Mouse (Mus musculus) neural tube, embryonic 14.5 days (tissue): ENCODE measurements around the gene Rab20. TPM values are rescaled to one million over a fixed set of nuclear protein-coding genes. Genes with fewer than 3 reads are reported as not detected.

Experiments
- ATAC-seq: fragments of 200-750 bp; cut with Nextera tagmentation; 2 replicates; pipeline ENCODE4 v1.8.0; 2017; ENCODE audit warnings: low read depth, mild to moderate bottlenecking, moderate TSS enrichment, moderate library complexity
- H3K27ac ChIP-seq: fragments of 300-500 bp; sonication (generic); 2 replicates; pipeline ENCODE4 v1.5.1; 2014; ENCODE audit warnings: low read depth, mild to moderate bottlenecking, control low read depth, low read length, moderate library complexity, mixed read lengths
- H3K27me3 ChIP-seq: fragments of 300-500 bp; sonication (generic); 2 replicates; pipeline ENCODE4 v1.6.1; 2014; ENCODE audit warnings: low read length; ENCODE audit not compliant: control insufficient read depth, insufficient read depth
- H3K36me3 ChIP-seq: fragments of 300-500 bp; sonication (generic); 2 replicates; pipeline ENCODE4 v1.6.1; 2014; ENCODE audit warnings: low read length, mixed read lengths; ENCODE audit not compliant: control insufficient read depth, insufficient read depth
- H3K4me1 ChIP-seq: fragments of 300-500 bp; sonication (generic); 2 replicates; pipeline ENCODE4 v1.6.1; 2014; ENCODE audit warnings: low read length; ENCODE audit not compliant: control insufficient read depth, insufficient read depth
- H3K4me2 ChIP-seq: fragments of 300-500 bp; sonication (generic); 2 replicates; pipeline ENCODE4 v1.6.1; 2014; ENCODE audit warnings: mild to moderate bottlenecking, low read depth, low read length, control low read depth
- H3K4me3 ChIP-seq: fragments of 300-500 bp; sonication (generic); 2 replicates; pipeline ENCODE4 v1.5.1; 2014; ENCODE audit warnings: low read depth, low read length, control low read depth, mixed read lengths
- H3K9ac ChIP-seq: fragments of 300-500 bp; sonication (generic); replicated peaks from 2 replicates; pipeline ENCODE4 v1.6.1; 2014; ENCODE audit warnings: low read depth, mild to moderate bottlenecking, control low read depth, low read length, mixed read lengths
- H3K9me3 ChIP-seq: fragments of 300-500 bp; sonication (generic); 2 replicates; pipeline ENCODE4 v1.6.1; 2016; ENCODE audit warnings: low read length; ENCODE audit not compliant: control insufficient read depth
- WGBS: fragments of 180-500 bp; shearing (Covaris S2); extraction: QIAGEN DNeasy Blood & Tissue Kit; methylation state at CpG from one replicate; pipeline ENCODE4 v1.1.7; 2014; 5-methylcytosine and 5-hydroxymethylcytosine counted together
- polyA plus RNA-seq: library from polyadenylated mRNA; unstranded; fragments of >200 nt; fragmentation: Nextera tagmentation; extraction: Ambion mirVana; gene quantifications from 2 replicates; pipeline ENCODE4 v1.2.1, GENCODE M21; 2014

Gene Rab20
- 0.76 TPM in 1 of 2 replicates, not detected in the other for polyA plus RNA-seq

- H3K4me1 ChIP-seq: peaks cover 9% of the 10 kb centered on the region
- peaks cover 52% of the 10 kb centered on the region for H3K27me3 ChIP-seq
- peak within 1 kb of the TSS; percentile 93 for H3K4me2 ChIP-seq
- ATAC-seq: peak; percentile 69; the same call in 1 of the 2 replicates
- H3K9me3 ChIP-seq: no peaks in the 10 kb centered on the region
- no peaks in the 10 kb centered on the region for H3K36me3 ChIP-seq
- H3K9ac ChIP-seq: peak within 1 kb of the TSS; percentile 37; the same call in 1 of the 2 replicates
- under 1% methylated on average over 67 of the region's 69 CpGs for WGBS
- H3K27ac ChIP-seq: no peak within 1 kb of the TSS
- H3K4me3 ChIP-seq: peak within 1 kb of the TSS; percentile 44
Measured at GRCm38 (mm10) chr8:11477811-11478761, at the start of gene Rab20. Rab20 (minus strand) TSS chr8:11478710.

GRCm38 (mm10) chr8:11523331-11523730 lies 44.8 kb upstream of the Rab20 start:
- no peak overlapping the region for H3K4me3 ChIP-seq
- no peak overlapping the region for H3K4me2 ChIP-seq
- no peaks in the 10 kb centered on the region for H3K9me3 ChIP-seq
- H3K9ac ChIP-seq: no peak overlapping the region
- no peaks in the 10 kb centered on the region for H3K4me1 ChIP-seq
- no peaks in the 10 kb centered on the region for H3K27me3 ChIP-seq
- ATAC-seq: no peak
- H3K27ac ChIP-seq: no peak overlapping the region
- 97% methylated on average over 3 of the region's 3 CpGs for WGBS
- H3K36me3 ChIP-seq: 0 out of 2 replicates have a peak, but pooled peaks cover 6% of the 10 kb centered on the region

GRCm38 (mm10) chr8:11518676-11519075 lies 40.2 kb upstream of the Rab20 start:
- Histone ChIP-seq H3K27me3 (no peaks in the 10 kb centered on the region), H3K9ac (no peak overlapping the region), H3K4me3 (no peak overlapping the region), H3K4me1 (no peaks in the 10 kb centered on the region), H3K4me2 (no peak overlapping the region), H3K9me3 (no peaks in the 10 kb centered on the region), H3K36me3 (peaks cover 17% of the 10 kb centered on the region; the same call in 1 of the 2 replicates), H3K27ac (no peak overlapping the region)
- WGBS: 91% methylated on average over 11 of the region's 11 CpGs
- ATAC-seq: no peak

- no peaks in the 10 kb centered on the region for H3K4me1 ChIP-seq
- no peaks in the 10 kb centered on the region for H3K9me3 ChIP-seq
- 95% methylated on average over 6 of the region's 6 CpGs for WGBS
- H3K4me3 ChIP-seq: no peak overlapping the region
- H3K9ac ChIP-seq: no peak overlapping the region
- no peak overlapping the region for H3K4me2 ChIP-seq
- H3K36me3 ChIP-seq: peaks cover 22% of the 10 kb centered on the region; the same call in 1 of the 2 replicates
- no peak for ATAC-seq
- no peak overlapping the region for H3K27ac ChIP-seq
- H3K27me3 ChIP-seq: no peaks in the 10 kb centered on the region
Measured at GRCm38 (mm10) chr8:11518056-11518396, 39.5 kb upstream of the Rab20 start.

DNA sequence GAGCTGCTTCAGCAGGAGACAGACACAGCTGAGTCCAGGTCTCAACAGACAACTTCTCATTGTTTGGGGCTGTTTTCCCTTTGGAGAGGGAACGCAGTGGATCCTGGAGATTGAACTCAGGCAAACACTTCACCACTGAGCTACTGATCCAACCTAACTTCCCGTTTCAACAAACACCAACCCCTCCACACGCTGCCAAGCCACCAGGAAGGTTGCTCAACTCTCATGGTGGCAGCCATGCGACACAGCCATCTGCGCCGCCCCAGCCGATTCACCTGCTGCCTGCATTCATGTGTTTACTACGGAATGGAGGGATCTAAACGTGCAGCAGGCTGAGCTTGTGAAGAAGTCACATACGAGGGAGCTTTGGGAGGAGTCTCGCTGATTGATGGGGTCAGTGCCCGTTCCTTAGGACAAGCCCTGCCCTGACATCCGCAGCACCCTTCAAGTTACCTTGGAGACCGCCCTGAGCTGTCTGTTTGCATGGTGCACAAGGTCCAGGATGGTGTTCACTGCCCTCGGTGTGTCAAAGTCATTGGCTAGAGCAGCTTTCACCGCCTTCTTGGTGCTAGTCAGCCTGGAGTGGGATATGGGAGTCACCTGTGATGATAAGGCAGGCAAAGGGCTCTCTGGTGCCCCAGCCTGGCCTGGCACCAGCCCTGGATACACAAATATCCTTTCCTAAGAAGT lies 39.0 kb upstream of the Rab20 start:
- H3K9me3 ChIP-seq: no peaks in the 10 kb centered on the region
- no peak overlapping the region for H3K27ac ChIP-seq
- H3K4me2 ChIP-seq: no peak overlapping the region
- ATAC-seq: no peak
- no peaks in the 10 kb centered on the region for H3K27me3 ChIP-seq
- WGBS: 88% methylated on average over 16 of the region's 16 CpGs
- H3K36me3 ChIP-seq: peaks cover 25% of the 10 kb centered on the region; the same call in 1 of the 2 replicates
- no peaks in the 10 kb centered on the region for H3K4me1 ChIP-seq
- no peak overlapping the region for H3K4me3 ChIP-seq
- no peak overlapping the region for H3K9ac ChIP-seq

DNA sequence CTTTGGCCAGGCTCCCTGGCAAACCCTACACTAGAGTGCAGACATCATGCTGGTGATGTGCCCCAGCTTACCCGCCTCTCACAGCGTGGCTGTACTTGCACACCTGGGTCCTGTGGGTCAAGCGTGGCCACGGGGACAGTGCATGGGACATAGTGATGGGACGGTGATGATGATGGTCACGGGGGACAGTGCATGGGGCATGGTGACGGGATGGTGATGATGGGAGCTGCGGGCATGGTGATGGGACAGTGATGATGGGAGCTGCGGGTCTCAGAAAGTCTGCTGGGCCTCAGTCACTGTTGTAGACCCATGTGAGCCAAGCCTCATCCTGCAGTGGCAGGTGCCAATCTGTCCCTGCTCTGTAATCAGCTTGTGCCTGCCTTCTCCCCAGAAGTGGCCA lies 37.8 kb upstream of the Rab20 start:
- Histone ChIP-seq H3K27me3 (no peaks in the 10 kb centered on the region), H3K9me3 (no peaks in the 10 kb centered on the region), H3K4me2 (no peak overlapping the region), H3K4me3 (no peak overlapping the region), H3K4me1 (no peaks in the 10 kb centered on the region), H3K27ac (no peak overlapping the region), H3K36me3 (peaks cover 28% of the 10 kb centered on the region; the same call in 1 of the 2 replicates), H3K9ac (no peak overlapping the region)
- WGBS: 96% methylated on average over 9 of the region's 9 CpGs
- ATAC-seq: 0 out of 2 replicates have a peak, but pooled peaks have one; percentile 26

DNA sequence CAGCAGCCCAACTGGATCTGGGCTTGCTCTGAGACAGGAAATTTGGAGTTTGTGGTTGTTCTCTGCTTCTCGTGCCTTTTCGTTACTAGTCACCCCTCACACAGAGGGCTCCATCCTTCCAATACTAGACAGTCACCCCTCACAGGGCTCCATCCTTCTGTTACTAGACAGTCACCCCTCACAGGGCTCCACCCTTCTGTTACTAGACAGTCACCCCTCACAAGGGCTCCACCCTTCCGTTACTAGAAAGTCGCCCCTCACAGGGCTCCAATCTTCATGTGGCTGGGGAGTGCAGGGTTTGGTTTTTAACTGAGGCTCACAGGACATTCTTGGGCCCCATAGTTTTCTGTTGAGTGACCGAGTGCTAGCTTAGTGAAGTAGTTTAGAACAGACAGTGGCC lies 34.7 kb upstream of the Rab20 start:
- 90% methylated on average over 5 of the region's 5 CpGs for WGBS
- no peaks in the 10 kb centered on the region for H3K27me3 ChIP-seq
- H3K36me3 ChIP-seq: peaks cover 42% of the 10 kb centered on the region
- H3K4me2 ChIP-seq: no peak overlapping the region
- no peak overlapping the region for H3K4me3 ChIP-seq
- H3K9ac ChIP-seq: no peak overlapping the region
- H3K27ac ChIP-seq: no peak overlapping the region
- H3K4me1 ChIP-seq: no peaks in the 10 kb centered on the region
- ATAC-seq: no peak
- H3K9me3 ChIP-seq: no peaks in the 10 kb centered on the region

DNA sequence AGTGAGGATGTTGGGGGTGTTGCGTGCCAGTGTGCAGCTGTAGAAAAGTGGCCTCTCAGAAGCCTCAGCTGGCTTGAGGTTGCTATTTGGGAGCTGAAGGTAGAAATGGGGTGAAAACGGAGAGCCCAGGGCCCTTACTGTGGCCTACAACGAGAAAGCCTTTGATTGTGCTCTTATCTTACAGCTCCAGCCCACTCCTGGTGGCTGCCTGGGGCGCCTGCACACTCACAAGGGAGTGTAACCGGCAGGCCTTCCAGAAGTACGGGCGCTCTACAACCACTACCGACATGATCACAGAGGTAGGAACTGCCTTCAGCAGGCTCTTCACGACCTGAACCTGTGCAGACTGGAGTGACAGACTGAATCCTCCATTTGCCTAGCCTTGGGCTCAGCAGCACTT lies 34.2 kb upstream of the Rab20 start:
- no peak overlapping the region for H3K9ac ChIP-seq
- H3K36me3 ChIP-seq: peaks cover 45% of the 10 kb centered on the region
- H3K27me3 ChIP-seq: no peaks in the 10 kb centered on the region
- H3K4me3 ChIP-seq: no peak overlapping the region
- no peaks in the 10 kb centered on the region for H3K9me3 ChIP-seq
- no peak for ATAC-seq
- no peaks in the 10 kb centered on the region for H3K4me1 ChIP-seq
- no peak overlapping the region for H3K4me2 ChIP-seq
- no peak overlapping the region for H3K27ac ChIP-seq
- WGBS: 92% methylated on average over 9 of the region's 9 CpGs

GRCm38 (mm10) chr8:11510971-11511370 lies 32.5 kb upstream of the Rab20 start:
- Histone ChIP-seq H3K27ac (no peak overlapping the region), H3K4me1 (no peaks in the 10 kb centered on the region), H3K4me2 (no peak overlapping the region), H3K36me3 (peaks cover 45% of the 10 kb centered on the region), H3K27me3 (no peaks in the 10 kb centered on the region), H3K4me3 (no peak overlapping the region), H3K9ac (no peak overlapping the region), H3K9me3 (no peaks in the 10 kb centered on the region)
- ATAC-seq: no peak
- WGBS: 90% methylated on average over 5 of the region's 5 CpGs
